Mouse (Mus musculus): Measurements from ENCODE around the gene Bmf.

The Bmf gene

DNA sequence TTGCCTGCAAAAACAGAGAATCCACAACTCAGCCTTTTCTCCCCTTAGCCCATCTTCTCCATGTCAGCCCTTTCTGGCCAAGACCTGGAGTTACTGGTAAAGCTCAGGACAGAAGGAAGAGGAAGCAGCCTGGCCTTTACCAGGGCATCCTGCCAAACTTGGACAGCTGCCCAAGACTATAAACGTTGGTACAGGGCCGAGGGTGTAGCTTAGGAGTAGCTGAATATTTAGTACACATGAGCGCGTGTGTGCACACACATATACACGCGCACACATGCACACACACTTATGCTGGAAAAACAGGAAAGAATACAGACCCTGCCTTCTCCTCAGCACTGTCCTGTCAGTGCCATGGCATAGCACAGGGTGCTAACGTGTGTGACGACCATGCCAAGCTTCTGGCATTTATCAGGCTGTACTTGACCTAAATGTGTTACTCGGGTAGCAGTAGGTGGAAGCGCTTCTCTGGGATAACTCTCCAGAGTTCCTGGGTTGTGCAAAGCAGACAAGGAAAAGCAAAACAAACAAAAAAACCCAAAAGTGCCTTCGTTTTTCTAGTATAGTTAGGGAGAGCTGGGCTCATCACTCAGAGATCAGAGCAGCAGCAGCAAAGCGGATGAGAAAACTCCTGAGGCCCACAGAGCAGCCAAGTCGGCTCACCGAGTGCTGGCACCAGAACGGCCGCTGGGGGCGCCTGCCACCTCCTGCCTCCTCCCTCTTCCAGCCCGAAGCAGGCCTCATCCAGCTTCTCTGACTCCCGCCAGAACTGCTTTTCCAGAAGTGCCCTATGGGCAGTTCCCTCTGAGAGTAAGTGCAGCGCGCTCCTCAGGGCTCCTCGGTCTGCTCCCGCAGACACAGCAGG lies 4.0 kb downstream of the Bmf start:
- DNase-seq (ENCODE audit: low spot score in 2 of 2) = peak; percentile 81 to 86

DNA sequence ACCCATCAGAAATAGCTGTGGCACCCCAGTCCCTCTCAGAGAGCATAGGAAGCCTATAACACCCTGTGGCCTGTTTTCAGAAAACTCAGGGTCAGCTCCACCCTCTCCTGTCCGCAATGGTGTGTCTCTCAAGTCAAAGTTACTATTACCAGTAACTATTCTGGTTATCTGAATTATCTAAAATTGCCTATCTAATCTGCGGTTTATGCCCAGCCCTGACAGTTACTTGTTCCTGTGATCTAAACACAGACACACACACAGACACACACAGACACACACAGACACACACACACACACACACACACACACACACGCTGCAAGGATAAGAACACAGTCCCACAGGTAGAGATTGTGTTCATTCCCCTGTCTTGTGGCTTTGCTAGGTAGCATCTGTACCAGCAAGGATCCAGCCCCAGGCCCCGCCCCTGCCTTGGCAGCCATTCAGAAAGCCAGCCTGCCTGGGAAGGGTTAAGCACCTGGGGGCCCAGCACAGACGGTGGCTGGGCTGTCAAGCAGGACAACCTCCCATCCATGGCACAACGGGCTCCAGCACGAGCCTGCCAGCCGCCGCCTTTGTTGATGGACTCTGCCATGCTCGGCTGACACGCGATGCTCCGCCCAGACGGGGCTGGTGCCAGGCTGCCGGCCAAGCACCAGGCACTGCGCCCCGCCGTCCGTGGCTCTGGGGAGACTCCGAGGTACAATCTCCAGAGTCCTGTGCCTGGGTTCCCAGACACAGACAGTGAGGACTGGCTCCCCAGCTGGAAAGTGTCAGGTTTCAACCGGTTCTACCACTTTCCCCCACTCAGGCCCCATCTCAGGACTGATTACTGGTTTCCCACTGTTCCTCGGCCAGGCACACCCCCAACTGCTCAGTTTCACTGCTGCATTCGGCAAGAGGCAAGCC lies 5.3 kb downstream of the Bmf start:
- peak; percentile 86 to 87 for DNase-seq (ENCODE audit: low spot score in 2 of 2)

GRCm38 (mm10) chr2:118542971-118543573 lies 6.4 kb downstream of the Bmf start:
- DNase-seq (ENCODE audit: low spot score in 2 of 2) = no peak

DNA sequence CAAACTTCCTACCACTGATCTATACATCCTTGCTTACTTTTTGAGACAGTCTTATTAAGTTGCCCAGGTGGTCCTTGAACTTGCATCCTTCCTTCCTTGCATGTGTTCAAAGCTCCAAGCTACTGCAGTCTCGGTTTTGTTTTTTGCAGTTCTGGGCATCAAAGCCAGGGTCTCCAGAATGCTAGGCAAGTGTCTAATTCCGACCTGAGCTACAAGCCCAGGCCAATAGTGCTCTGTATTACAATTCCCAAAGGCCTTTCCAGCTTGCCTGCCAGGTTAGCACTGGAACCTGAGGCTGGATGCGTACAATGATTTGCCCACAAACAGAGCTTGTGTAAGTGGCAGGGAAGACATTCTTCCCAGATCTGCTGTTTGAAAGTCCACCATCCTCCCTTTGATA lies 7.8 kb downstream of the Bmf start:
- DNase-seq (ENCODE audit: low spot score in 2 of 2) = no peak

GRCm38 (mm10) chr2:118540691-118541117 lies 8.8 kb downstream of the Bmf start:
- no peak for DNase-seq (ENCODE audit: low spot score in 2 of 2)

DNA sequence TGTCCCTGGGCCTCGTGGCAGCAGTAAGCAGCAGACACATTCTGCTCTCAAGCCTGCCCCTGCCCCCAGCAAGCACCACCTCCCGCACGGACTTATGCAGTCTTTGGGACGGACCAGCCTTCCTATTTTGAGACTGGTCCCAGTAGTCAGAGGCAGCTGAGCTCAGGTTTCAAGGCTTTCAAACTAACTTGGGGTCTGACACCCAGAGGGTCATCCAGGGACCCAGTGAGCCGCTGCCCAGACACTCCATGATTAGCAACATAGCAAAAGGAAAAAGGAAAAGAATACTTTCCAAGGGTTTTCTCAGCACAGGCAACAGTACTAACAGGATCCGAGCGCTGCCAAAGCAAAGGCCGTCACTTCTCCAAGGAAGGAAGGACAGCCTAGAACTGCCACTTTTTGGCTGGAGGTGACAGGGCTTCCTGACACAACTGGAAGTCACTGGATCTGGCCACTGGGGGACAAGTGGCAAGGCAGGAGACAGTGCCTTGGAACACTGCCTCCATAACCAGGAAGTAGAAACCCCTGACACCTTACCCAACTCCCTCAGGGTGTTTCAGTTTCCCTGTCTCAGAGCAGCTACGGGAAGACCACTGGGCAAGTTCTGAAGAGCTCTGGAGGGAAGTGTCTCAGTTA lies 9.5 kb downstream of the Bmf start:
- no peak for DNase-seq (ENCODE audit: low spot score in 2 of 2)

GRCm38 (mm10) chr2:118539040-118539439 lies 10.4 kb downstream of the Bmf start:
- no peak for DNase-seq (ENCODE audit: low spot score in 2 of 2)

- DNase-seq (ENCODE audit: low spot score in 2 of 2) = no peak
Measured at GRCm38 (mm10) chr2:118537226-118537625, 12.3 kb downstream of the Bmf start.

- no peak for DNase-seq (ENCODE audit: low spot score in 2 of 2)
Measured at GRCm38 (mm10) chr2:118536553-118536952, 12.9 kb downstream of the Bmf start.

GRCm38 (mm10) chr2:118536111-118536510 lies 13.4 kb downstream of the Bmf start:
- DNase-seq (ENCODE audit: low spot score in 2 of 2) = no peak

- no peak for DNase-seq (ENCODE audit: low spot score in 2 of 2)
Measured at GRCm38 (mm10) chr2:118533969-118534368, 15.5 kb downstream of the Bmf start.

GRCm38 (mm10) chr2:118532855-118533675 lies 16.4 kb downstream of the Bmf start:
- DNase-seq (ENCODE audit: low spot score in 2 of 2) = no peak

DNA sequence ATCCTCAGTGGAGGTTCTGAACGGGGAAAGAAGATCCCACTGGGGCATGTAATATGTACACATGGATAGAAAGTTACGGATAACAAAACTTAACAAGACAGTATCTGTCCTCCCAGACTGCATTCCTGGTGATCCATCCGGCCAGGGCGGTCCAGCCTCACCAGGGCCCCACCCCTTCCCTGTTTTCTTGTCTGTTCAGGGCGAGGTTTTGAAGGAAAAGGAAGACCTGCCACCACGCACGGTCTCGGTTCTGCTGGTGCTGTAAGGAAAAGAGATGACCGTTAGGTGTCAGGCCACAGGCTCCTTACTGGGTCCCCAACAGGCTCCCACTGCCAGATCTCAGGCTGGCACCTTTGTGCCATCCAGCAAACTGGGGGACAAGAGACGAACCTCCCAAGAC lies 17.1 kb downstream of the Bmf start:
- peak in 1 of 2 experiments; percentile 21 for DNase-seq (ENCODE audit: low spot score in 2 of 2)

DNA sequence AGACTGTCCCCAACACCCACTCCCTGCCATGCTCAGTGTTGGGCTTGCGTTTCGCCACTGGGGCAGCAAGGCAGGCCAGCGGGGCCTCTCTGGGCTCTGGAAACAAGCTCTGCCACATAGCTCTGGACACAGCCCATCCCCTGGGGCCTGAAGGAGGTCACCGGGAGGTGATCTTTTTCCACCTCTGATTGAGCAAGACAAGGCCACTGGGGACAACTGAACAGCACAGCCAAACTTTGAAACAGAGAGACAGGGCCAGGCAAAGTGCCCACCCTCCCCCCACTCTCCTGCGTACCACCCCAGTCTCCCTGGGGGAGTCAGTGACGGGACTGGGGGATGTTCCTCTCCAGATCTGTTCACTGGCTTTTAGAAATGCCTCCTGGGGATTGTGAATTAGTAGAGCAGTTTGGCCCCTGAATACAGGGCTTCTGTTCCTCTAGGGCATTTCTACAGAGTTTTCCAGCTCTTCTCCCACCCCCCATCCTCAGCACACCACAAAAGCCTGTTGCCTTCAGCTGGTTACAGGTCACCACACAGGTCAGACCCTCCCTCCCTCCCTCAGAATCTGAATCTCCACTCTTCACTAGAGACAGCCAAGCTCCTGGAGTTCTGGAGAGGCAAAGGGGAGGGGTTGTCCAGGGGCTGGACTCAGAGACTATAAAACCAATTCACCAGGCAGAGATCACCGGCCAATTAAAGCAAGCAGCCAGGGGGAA lies 19.9 kb downstream of the Bmf start:
- peak; percentile 50 to 75 for DNase-seq (ENCODE audit: low spot score in 2 of 2)

GRCm38 (mm10) chr2:118526545-118526944 lies 22.9 kb downstream of the Bmf start:
- no peak for DNase-seq (ENCODE audit: low spot score in 2 of 2)

DNA sequence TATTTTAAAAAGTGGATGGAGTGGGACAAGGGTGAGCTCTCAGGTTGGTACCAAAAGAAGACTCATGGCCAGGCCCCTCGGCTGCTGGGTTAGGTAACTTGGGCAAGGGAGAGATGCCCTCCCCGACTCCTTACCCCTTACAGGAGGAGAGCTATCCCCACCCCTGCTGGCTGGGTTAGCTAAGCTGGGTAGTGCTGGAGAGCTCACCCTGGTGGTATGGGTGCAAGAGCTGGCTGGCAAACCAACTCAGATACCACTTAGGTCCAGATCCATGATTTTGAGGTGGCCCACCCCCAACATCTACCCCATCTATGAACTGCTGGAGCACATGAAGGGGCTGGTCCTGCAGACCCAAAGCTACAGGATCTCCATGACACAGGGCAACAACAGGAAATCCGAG lies 24.7 kb downstream of the Bmf start:
- no peak for DNase-seq (ENCODE audit: low spot score in 2 of 2)

DNA sequence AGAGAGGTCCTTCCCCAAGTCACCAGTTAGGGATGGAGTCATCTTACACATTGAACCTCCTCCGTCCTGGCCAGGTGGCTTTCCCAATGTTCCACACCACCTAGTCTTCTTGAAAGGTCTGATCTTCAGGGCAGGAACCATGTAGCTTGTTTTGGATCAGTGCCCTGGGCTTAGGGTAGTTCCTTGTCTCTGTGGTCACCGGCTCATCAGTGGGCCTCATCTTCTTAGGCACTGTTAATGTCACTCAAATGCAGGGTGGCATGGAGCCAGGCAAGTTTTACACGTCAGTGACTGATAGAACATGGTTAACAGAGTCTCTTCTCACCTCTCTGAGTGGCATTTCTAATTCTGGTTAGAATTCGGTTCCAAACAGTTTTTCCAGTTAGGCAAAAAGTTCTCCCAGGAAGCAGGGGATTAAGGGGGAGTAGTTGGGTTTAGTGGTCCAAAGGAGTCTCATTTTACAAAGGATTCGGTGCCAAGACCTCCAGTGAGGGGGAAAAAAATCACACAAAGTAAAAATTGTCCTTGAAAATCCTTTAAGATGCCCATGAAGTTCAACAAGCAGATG lies 26.2 kb downstream of the Bmf start:
- no peak for DNase-seq (ENCODE audit: low spot score in 2 of 2)

- no peak for DNase-seq (ENCODE audit: low spot score in 2 of 2)
Measured at GRCm38 (mm10) chr2:118522265-118522664, 27.2 kb downstream of the Bmf start.

DNA sequence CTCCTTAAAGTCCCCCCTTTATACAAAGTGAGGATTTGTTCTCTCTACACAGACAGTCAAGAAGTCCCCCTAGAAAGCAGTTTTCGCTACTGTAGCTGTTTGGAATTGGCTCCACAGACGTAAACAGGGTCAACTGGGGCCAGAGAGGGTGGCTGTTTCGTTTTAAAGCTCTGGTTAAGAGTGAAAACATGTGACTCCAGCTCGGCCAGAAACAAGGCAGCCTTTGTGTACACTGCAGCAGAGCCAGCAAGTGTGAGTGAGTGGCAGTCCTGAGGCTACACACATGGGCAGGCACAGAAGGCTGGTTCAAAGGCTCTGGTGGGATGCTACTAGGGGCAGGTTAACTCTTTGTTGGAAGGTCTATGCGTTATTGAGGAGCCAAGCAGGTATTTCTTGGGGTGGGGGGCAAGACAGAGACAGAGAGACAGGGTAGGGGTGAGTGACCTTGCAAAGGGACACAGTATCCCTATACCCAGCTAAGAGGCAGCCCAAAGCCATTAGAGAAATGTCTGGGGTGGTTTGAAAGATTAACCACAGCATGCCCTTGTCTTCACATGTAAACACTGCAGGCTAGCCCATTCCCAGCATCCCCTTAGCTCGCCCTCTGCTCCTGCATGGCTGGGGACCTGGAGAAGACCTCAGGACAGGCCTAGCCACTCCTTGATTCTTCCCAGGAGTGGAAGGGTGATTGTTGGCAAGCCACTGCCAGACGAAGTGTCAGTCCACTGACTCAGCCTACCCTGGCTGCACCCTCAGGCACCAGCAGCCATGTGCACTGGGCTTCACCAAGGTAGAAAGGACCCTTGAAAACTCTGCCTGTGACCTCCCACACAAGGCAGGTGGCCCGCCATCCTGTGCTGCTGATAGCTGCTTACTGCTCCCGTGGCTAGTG lies 29.2 kb downstream of the Bmf start:
- no peak for DNase-seq (ENCODE audit: low spot score in 2 of 2)
